Mouse (Mus musculus): ENCODE data around the gene Trim2. TPM values are rescaled to one million over a fixed set of nuclear protein-coding genes. Genes with fewer than 3 reads are reported as not detected.

Trim2 gene
- total and polyA plus RNA-seq, 3 experiments = 2.4 to 3.3 (median 2.5) TPM

- Histone ChIP-seq H3K4me2 (ENCODE audit: insufficient read depth, low read depth, poor library complexity, severe bottlenecking) (peak overlapping the region; percentile 37; the same call in 1 of the 2 replicates), H3K79me2 (replicated peaks; ENCODE audit: control insufficient read depth, extremely low read depth, insufficient read depth, poor library complexity, severe bottlenecking) (no peaks in the 10 kb centered on the region), H3K27ac (ENCODE audit: insufficient read depth, low read depth) (no peak overlapping the region), H3K9me3 (replicated peaks; ENCODE audit: low read length) (no peaks in the 10 kb centered on the region), H3K27me3 (replicated peaks) (no peaks in the 10 kb centered on the region), H3K9ac (ENCODE audit: insufficient read depth, low read depth) (no peak overlapping the region), H3K4me1 (ENCODE audit: control insufficient read depth in 1 of 2, insufficient read depth in 2 of 2) (peaks cover 2 to 30% of the 10 kb centered on the region in 2 experiments; a peak in 2 of 4 replicates), H3K4me3 (replicated peaks in 1 of 3; ENCODE audit: low read depth in 2 of 3, low read length in 2 of 3, poor library complexity in 1 of 3) (no peak overlapping the region), H3K36me3 (replicated peaks in 1 of 2; ENCODE audit: control insufficient read depth in 1 of 2, insufficient read depth in 1 of 2, low read length in 1 of 2) (peaks cover 0 to 2% of the 10 kb centered on the region in 2 experiments)
- DNase-seq (ENCODE audit: extremely low read depth) = no peak
- dilution Hi-C loops (cut with MboI; ENCODE audit: extremely low pct_ligation_motif_present, extremely low pct_unique_long_range_greater_than_20kb, low sequenced_read_pairs) = no loop called here
- TF ChIP-seq POLR2A (IDR thresholded peaks at IDR 0.05; ENCODE audit: low read depth, low read length) = no peak
- TF ChIP-seq ZNF384 (IDR thresholded peaks at IDR 0.05; ENCODE audit: low read depth, low read length) = no peak
- no peak for TF ChIP-seq POLR2AphosphoS2 (IDR thresholded peaks at IDR 0.05; ENCODE audit: low read depth, low read length)
- no peak for TF ChIP-seq IRF4 (IDR thresholded peaks at IDR 0.05; ENCODE audit: low read depth, low read length)
- TF ChIP-seq JUND (conservative IDR thresholded peaks at IDR 0.05; ENCODE audit: low read depth, low read length) = no peak
- TF ChIP-seq USF2 (conservative IDR thresholded peaks at IDR 0.05; ENCODE audit: low read depth, low read length) = no peak
- no peak for TF ChIP-seq CHD1 (IDR thresholded peaks at IDR 0.05; ENCODE audit: low read depth, low read length)
- TF ChIP-seq JUN (IDR thresholded peaks at IDR 0.05; ENCODE audit: insufficient read depth, low read depth, low read length) = no peak
- no peak for TF ChIP-seq PAX5 (IDR thresholded peaks at IDR 0.05; ENCODE audit: low read length)
- no peak for TF ChIP-seq ZMIZ1 (IDR thresholded peaks at IDR 0.05; ENCODE audit: low read depth, low read length)
- no peak for TF ChIP-seq RCOR1 (conservative IDR thresholded peaks at IDR 0.05; ENCODE audit: low read depth, low read length)
- no peak for TF ChIP-seq SMC3 (IDR thresholded peaks at IDR 0.05; ENCODE audit: low read depth, low read length)
- no peak for TF ChIP-seq NRF1 (IDR thresholded peaks at IDR 0.05; ENCODE audit: low read depth, low read length)
- in situ Hi-C loops (cut with MboI; ENCODE audit: low pct_ligation_motif_present, low pct_unique_long_range_greater_than_20kb, low sequenced_read_pairs) = no loop called here
Observed at GRCm38 (mm10) chr3:84227628-84228027, 79.0 kb downstream of the Trim2 start.

DNA sequence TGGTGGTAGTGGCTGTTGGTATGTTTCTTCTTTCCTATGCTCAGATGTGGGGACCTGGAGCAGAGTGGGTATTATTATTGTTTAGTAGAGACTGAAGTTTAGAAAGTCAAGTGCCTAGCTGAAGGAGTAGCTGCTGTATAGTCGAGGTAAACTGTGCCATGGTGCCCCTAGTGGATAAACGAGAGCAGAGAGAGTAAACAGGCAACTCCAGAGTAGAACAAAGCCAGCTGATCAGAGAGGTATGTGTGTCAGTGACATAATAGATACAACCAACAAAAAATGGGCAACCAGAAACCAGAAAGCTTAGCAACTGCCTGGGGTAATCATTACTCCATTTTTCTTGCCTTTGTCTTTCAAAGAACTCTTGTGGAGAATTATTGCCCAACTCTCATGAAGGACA lies 81.7 kb downstream of the Trim2 start:
- TF ChIP-seq CTCF (conservative IDR thresholded peaks at IDR 0.05 in 1 of 2, IDR thresholded peaks at IDR 0.05 in 1 of 2; ENCODE audit: low read depth in 2 of 2, low read length in 2 of 2) = peak; percentile 55 to 73; a peak in 3 of 4 replicates
- peak; percentile 42 for TF ChIP-seq SMC3 (IDR thresholded peaks at IDR 0.05; ENCODE audit: low read depth, low read length)
- TF ChIP-seq RAD21 (IDR thresholded peaks at IDR 0.05; ENCODE audit: low read depth, low read length) = peak; percentile 61
- no peak for TF ChIP-seq MAX (IDR thresholded peaks at IDR 0.05; ENCODE audit: low read length)
- Histone ChIP-seq H3K36me3 (replicated peaks in 1 of 2; ENCODE audit: control insufficient read depth in 1 of 2, insufficient read depth in 1 of 2, low read length in 1 of 2) (no peaks in the 10 kb centered on the region), H3K9ac (ENCODE audit: insufficient read depth, low read depth) (no peak overlapping the region), H3K9me3 (replicated peaks; ENCODE audit: low read length) (no peaks in the 10 kb centered on the region), H3K4me2 (ENCODE audit: insufficient read depth, low read depth, poor library complexity, severe bottlenecking) (no peak overlapping the region), H3K27ac (ENCODE audit: insufficient read depth, low read depth) (no peak overlapping the region), H3K4me3 (replicated peaks in 1 of 3; ENCODE audit: low read depth in 2 of 3, low read length in 2 of 3, poor library complexity in 1 of 3) (no peak overlapping the region), H3K79me2 (replicated peaks; ENCODE audit: control insufficient read depth, extremely low read depth, insufficient read depth, poor library complexity, severe bottlenecking) (no peaks in the 10 kb centered on the region), H3K27me3 (replicated peaks) (no peaks in the 10 kb centered on the region), H3K4me1 (ENCODE audit: control insufficient read depth in 1 of 2, insufficient read depth in 2 of 2) (peaks cover 2 to 38% of the 10 kb centered on the region in 2 experiments; a peak in 2 of 4 replicates)
- peak; percentile 58 for DNase-seq (ENCODE audit: extremely low read depth)
- in situ Hi-C loops (cut with MboI; ENCODE audit: low pct_ligation_motif_present, low pct_unique_long_range_greater_than_20kb, low sequenced_read_pairs) = no loop called here
- dilution Hi-C loops (cut with MboI; ENCODE audit: extremely low pct_ligation_motif_present, extremely low pct_unique_long_range_greater_than_20kb, low sequenced_read_pairs) = no loop called here

Data from CH12.LX (cell line).